Mouse (Mus musculus): ENCODE data around the gene Fhl2. TPM values are rescaled to one million over a fixed set of nuclear protein-coding genes. Genes with fewer than 3 reads are reported as not detected.

Fhl2 gene
- polyA plus RNA-seq, 1 experiment from 2014 or later: 12.3 TPM

GRCm38 (mm10) chr1:43124726-43125125 is 72.1 kb downstream of the Fhl2 start:
- 75% methylated on average over 4 of the region's 4 CpGs for WGBS
- ATAC-seq (ENCODE audit: insufficient read depth, low FRiP score, low TSS enrichment): no peak

DNA sequence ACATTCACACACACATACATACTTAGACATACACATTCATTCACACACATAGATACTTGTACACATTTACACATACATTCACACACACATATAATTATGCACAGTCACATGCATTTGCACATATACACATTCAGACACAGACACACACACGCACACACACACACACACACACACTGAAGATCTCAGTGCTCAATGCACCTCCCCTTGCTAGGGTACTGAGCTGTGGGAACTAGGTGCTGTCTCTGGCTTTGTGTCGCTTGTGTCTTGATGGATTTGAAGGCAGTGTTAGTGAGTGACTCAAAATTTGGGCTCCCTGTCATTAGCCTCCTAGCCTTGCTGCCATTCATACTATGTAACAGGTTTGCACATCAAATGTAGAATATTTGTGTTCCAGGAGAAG is 74.2 kb downstream of the Fhl2 start:
- no peak overlapping the region for H3K4me2 ChIP-seq (ENCODE audit: low read depth)
- H3K4me3 ChIP-seq (ENCODE audit: low read depth, low read length): no peak overlapping the region
- H3K27me3 ChIP-seq (ENCODE audit: control insufficient read depth, insufficient read depth, low read length): no peaks in the 10 kb centered on the region
- H3K9me3 ChIP-seq (ENCODE audit: control insufficient read depth, low read length): no peaks in the 10 kb centered on the region
- H3K4me1 ChIP-seq (ENCODE audit: control insufficient read depth, insufficient read depth, low read length): no peaks in the 10 kb centered on the region
- ATAC-seq (ENCODE audit: insufficient read depth, low FRiP score, low TSS enrichment) (no peak), DNase-seq (ENCODE audit: low spot score) (no peak)
- H3K9ac ChIP-seq (ENCODE audit: low read length): no peak overlapping the region
- WGBS: 91% methylated on average over 2 of the region's 2 CpGs
- no peak overlapping the region for H3K27ac ChIP-seq (ENCODE audit: low read depth, low read length)
- H3K36me3 ChIP-seq (ENCODE audit: control insufficient read depth, insufficient read depth, low read length): peaks cover 8% of the 10 kb centered on the region; the same call in 1 of the 2 replicates

More at GRCm38 (mm10) chr1:43124726-43125125, 72.1 kb downstream of the Fhl2 start:
- Histone ChIP-seq H3K9me3 (ENCODE audit: control insufficient read depth, low read length) (no peaks in the 10 kb centered on the region), H3K27ac (ENCODE audit: low read depth, low read length) (no peak overlapping the region), H3K36me3 (ENCODE audit: control insufficient read depth, insufficient read depth, low read length) (no peaks in the 10 kb centered on the region), H3K4me2 (ENCODE audit: low read depth) (no peak overlapping the region), H3K27me3 (ENCODE audit: control insufficient read depth, insufficient read depth, low read length) (no peaks in the 10 kb centered on the region), H3K4me1 (ENCODE audit: control insufficient read depth, insufficient read depth, low read length) (no peaks in the 10 kb centered on the region), H3K9ac (ENCODE audit: low read length) (no peak overlapping the region), H3K4me3 (ENCODE audit: low read depth, low read length) (no peak overlapping the region)
- DNase-seq (ENCODE audit: low spot score): no peak

DNA sequence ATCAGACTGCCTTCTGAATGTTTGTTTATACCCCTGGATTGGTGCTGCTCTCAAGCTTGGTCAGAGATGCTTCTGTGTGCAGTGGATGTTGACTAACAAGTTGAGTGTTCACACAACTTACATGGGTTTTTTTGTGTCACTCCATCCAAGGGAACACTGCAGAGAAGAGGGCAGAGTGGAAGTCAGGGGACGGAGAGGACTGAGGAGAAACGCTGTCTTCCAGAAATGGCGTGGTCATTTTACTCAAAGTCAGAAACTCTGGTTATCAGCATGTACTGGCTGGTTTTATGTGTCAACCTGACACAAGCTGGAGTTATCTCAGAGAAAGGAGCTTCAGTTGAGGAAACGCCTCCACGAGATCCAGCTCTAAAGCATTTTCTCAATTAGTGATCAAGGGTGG is 75.8 kb downstream of the Fhl2 start:
- H3K27ac ChIP-seq (ENCODE audit: low read depth, low read length): no peak overlapping the region
- H3K9me3 ChIP-seq (ENCODE audit: control insufficient read depth, low read length): no peaks in the 10 kb centered on the region
- no peak overlapping the region for H3K9ac ChIP-seq (ENCODE audit: low read length)
- H3K27me3 ChIP-seq (ENCODE audit: control insufficient read depth, insufficient read depth, low read length): no peaks in the 10 kb centered on the region
- H3K36me3 ChIP-seq (ENCODE audit: control insufficient read depth, insufficient read depth, low read length): peaks cover 10% of the 10 kb centered on the region
- DNase-seq (ENCODE audit: low spot score) (no peak), ATAC-seq (ENCODE audit: insufficient read depth, low FRiP score, low TSS enrichment) (no peak)
- no peak overlapping the region for H3K4me3 ChIP-seq (ENCODE audit: low read depth, low read length)
- WGBS: 91% methylated on average over 5 of the region's 5 CpGs
- H3K4me1 ChIP-seq (ENCODE audit: control insufficient read depth, insufficient read depth, low read length): no peaks in the 10 kb centered on the region
- no peak overlapping the region for H3K4me2 ChIP-seq (ENCODE audit: low read depth)

- no peak overlapping the region for H3K4me2 ChIP-seq (ENCODE audit: low read depth)
- no peaks in the 10 kb centered on the region for H3K9me3 ChIP-seq (ENCODE audit: control insufficient read depth, low read length)
- WGBS: 97% methylated on average over 8 of the region's 8 CpGs
- no peaks in the 10 kb centered on the region for H3K27me3 ChIP-seq (ENCODE audit: control insufficient read depth, insufficient read depth, low read length)
- H3K4me1 ChIP-seq (ENCODE audit: control insufficient read depth, insufficient read depth, low read length): no peaks in the 10 kb centered on the region
- no peak overlapping the region for H3K27ac ChIP-seq (ENCODE audit: low read depth, low read length)
- H3K9ac ChIP-seq (ENCODE audit: low read length): no peak overlapping the region
- H3K36me3 ChIP-seq (ENCODE audit: control insufficient read depth, insufficient read depth, low read length): peaks cover 12% of the 10 kb centered on the region
- DNase-seq (ENCODE audit: low spot score) (no peak), ATAC-seq (ENCODE audit: insufficient read depth, low FRiP score, low TSS enrichment) (no peak)
- no peak overlapping the region for H3K4me3 ChIP-seq (ENCODE audit: low read depth, low read length)
These were observed 79.3 kb downstream of the Fhl2 start for GRCm38 (mm10) chr1:43117435-43117834.

GRCm38 (mm10) chr1:43112882-43113281 is 83.9 kb downstream of the Fhl2 start:
- Histone ChIP-seq H3K4me1 (ENCODE audit: control insufficient read depth, insufficient read depth, low read length) (no peaks in the 10 kb centered on the region), H3K9ac (ENCODE audit: low read length) (no peak overlapping the region), H3K4me2 (ENCODE audit: low read depth) (no peak overlapping the region), H3K27ac (ENCODE audit: low read depth, low read length) (no peak overlapping the region), H3K9me3 (ENCODE audit: control insufficient read depth, low read length) (no peaks in the 10 kb centered on the region), H3K27me3 (ENCODE audit: control insufficient read depth, insufficient read depth, low read length) (no peaks in the 10 kb centered on the region), H3K36me3 (ENCODE audit: control insufficient read depth, insufficient read depth, low read length) (peaks cover 10% of the 10 kb centered on the region), H3K4me3 (ENCODE audit: low read depth, low read length) (no peak overlapping the region)
- DNase-seq (ENCODE audit: low spot score) (peak; percentile 49), ATAC-seq (ENCODE audit: insufficient read depth, low FRiP score, low TSS enrichment) (no peak)
- WGBS: 90% methylated on average over 2 of the region's 2 CpGs

DNA sequence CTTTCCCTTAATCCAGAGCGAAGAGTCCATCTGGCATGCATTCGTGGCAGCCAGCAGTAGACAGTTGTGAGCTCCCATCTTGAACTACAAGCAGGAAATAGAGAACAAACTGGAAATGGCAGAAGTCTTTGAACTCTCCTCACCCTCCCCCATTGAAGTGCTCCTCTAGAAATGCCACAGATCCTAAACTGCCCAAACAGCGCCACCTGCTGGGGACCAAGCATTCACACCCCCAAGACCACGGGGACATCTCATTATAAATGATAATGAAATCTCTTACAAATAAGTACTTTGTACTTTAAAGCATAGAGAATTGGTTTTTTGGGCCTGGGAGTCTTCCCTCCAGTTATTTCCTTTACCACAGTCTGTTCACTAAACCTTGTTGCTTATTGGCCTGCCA is 86.2 kb downstream of the Fhl2 start:
- Histone ChIP-seq H3K27me3 (ENCODE audit: control insufficient read depth, insufficient read depth, low read length) (no peaks in the 10 kb centered on the region), H3K9me3 (ENCODE audit: control insufficient read depth, low read length) (no peaks in the 10 kb centered on the region), H3K27ac (ENCODE audit: low read depth, low read length) (no peak overlapping the region), H3K36me3 (ENCODE audit: control insufficient read depth, insufficient read depth, low read length) (peaks cover 6% of the 10 kb centered on the region), H3K4me1 (ENCODE audit: control insufficient read depth, insufficient read depth, low read length) (no peaks in the 10 kb centered on the region), H3K4me3 (ENCODE audit: low read depth, low read length) (no peak overlapping the region), H3K9ac (ENCODE audit: low read length) (no peak overlapping the region), H3K4me2 (ENCODE audit: low read depth) (no peak overlapping the region)
- DNase-seq (ENCODE audit: low spot score) (peak; percentile 56), ATAC-seq (ENCODE audit: insufficient read depth, low FRiP score, low TSS enrichment) (no peak)
- 54% methylated on average over 4 of the region's 4 CpGs for WGBS

DNA sequence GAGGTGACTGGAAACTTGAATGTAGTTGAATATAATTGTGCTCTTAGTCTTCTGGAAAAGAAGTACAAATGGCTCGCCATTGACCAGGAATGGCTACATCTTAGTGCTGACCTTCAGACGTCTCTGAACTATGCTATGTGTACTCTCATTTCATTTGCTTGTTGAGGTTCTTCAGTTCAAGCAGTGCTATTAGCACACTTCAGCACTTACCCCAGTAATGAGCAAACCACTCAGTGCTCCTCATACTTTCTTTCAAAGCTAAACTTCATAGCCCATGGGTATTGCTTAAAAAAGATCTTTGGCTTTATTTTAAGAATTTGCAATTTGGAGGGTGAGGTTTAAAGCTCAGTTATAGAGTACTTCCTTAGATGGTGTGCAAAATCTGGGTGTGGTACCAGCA is 88.1 kb downstream of the Fhl2 start:
- DNase-seq (ENCODE audit: low spot score) (no peak), ATAC-seq (ENCODE audit: insufficient read depth, low FRiP score, low TSS enrichment) (no peak)
- H3K27me3 ChIP-seq (ENCODE audit: control insufficient read depth, insufficient read depth, low read length): no peaks in the 10 kb centered on the region
- no peak overlapping the region for H3K27ac ChIP-seq (ENCODE audit: low read depth, low read length)
- H3K9ac ChIP-seq (ENCODE audit: low read length): no peak overlapping the region
- no peak overlapping the region for H3K4me2 ChIP-seq (ENCODE audit: low read depth)
- WGBS: 88% methylated on average over 2 of the region's 2 CpGs
- H3K9me3 ChIP-seq (ENCODE audit: control insufficient read depth, low read length): no peaks in the 10 kb centered on the region
- no peak overlapping the region for H3K4me3 ChIP-seq (ENCODE audit: low read depth, low read length)
- H3K36me3 ChIP-seq (ENCODE audit: control insufficient read depth, insufficient read depth, low read length): peaks cover 5% of the 10 kb centered on the region
- no peaks in the 10 kb centered on the region for H3K4me1 ChIP-seq (ENCODE audit: control insufficient read depth, insufficient read depth, low read length)

DNA sequence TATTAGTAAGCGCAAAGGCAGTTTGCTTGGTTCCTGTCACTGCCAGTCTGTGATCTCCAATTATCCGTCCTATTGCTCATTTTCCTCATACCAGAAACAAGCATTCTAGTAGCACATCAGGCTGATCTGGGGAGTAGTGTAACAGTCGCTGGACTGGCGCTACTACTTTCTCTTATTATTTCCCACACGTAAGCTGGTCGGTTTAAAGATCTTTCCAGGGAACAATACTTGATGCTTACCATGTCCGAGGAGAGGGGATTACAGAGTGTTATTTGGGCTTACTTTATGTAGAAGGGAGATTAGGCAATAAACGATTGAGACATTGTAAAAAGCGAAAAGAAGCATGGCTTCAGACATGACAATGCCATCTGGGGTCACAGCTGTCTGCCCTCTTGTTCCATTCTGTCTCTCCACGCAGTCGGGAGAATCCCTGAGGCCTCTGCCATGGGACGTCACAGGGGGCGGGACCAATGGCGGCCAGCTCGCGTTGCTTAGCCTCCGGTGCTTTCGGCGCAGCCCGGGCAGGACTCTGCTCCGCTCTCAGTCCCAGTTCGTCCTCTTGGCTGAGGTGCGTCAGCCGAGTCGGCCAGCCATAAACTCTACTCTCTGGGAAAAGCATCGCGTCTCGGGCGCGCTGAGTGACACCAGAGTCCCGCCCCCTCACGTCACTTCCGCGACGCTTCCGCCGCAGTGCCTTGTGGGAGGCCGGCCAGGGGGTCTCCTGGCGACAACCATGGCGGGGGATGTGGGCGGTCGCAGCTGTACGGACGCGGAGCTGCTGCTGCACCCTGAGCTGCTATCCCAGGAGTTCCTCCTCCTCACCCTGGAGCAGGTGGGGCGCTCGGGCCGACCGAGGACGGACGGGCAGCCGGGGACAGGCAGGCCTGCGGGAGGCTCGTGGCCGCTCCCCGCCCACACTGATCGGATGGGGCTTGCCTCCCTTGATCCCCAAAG is 98.5 kb downstream of the Fhl2 start, which contains the start of the genes Tgfbrap1 and AI597479:
Gene Tgfbrap1 (minus strand): TSS at position 607 of the 954 bp plus-strand sequence.
Gene AI597479 (plus strand): TSS at position 680 of the 954 bp plus-strand sequence.
- Histone ChIP-seq H3K9me3 (ENCODE audit: control insufficient read depth, low read length) (no peaks in the 10 kb centered on the region), H3K9ac (ENCODE audit: low read length) (peak within 1 kb of the TSS; percentile 95), H3K36me3 (ENCODE audit: control insufficient read depth, insufficient read depth, low read length) (no peaks in the 10 kb centered on the region), H3K4me2 (ENCODE audit: low read depth) (peak within 1 kb of the TSS; percentile 85), H3K4me1 (ENCODE audit: control insufficient read depth, insufficient read depth, low read length) (peaks cover 3% of the 10 kb centered on the region; the same call in 1 of the 2 replicates), H3K27ac (ENCODE audit: low read depth, low read length) (peak within 1 kb of the TSS; percentile 96), H3K4me3 (ENCODE audit: low read depth, low read length) (peak within 1 kb of the TSS; percentile 94), H3K27me3 (ENCODE audit: control insufficient read depth, insufficient read depth, low read length) (no peaks in the 10 kb centered on the region)
- DNase-seq (ENCODE audit: low spot score): peak; percentile 96
- WGBS: under 1% methylated on average over 56 of the region's 57 CpGs
- ATAC-seq (ENCODE audit: insufficient read depth, low FRiP score, low TSS enrichment): peak; percentile 96

DNA sequence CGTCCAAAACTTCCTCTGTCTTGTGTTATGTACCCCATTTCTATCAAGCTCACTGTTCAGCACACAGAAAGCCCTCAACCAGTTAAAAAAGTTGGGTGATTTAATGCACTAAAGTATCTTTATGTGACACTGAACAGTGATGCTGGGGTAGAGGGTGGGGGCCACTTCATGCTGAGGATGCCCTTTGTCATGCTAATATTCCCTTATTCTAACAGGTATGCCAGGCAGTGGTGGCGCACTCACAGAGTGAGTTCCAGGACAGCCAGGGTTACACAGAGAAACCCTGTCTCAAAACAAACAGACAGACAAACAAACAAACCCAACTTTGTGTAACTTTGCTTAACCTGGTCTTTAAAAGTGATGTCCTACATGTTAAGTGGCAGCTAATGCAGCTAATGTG is 102.6 kb downstream of the Fhl2 start:
- no peak for DNase-seq (ENCODE audit: low spot score)
- no peaks in the 10 kb centered on the region for H3K36me3 ChIP-seq (ENCODE audit: control insufficient read depth, insufficient read depth, low read length)

More for the DNA sequence above, 102.6 kb downstream of the Fhl2 start:
- H3K27ac ChIP-seq (ENCODE audit: low read depth, low read length): no peak overlapping the region
- no peak overlapping the region for H3K9ac ChIP-seq (ENCODE audit: low read length)
- H3K4me3 ChIP-seq (ENCODE audit: low read depth, low read length): no peak overlapping the region
- no peaks in the 10 kb centered on the region for H3K27me3 ChIP-seq (ENCODE audit: control insufficient read depth, insufficient read depth, low read length)
- ATAC-seq (ENCODE audit: insufficient read depth, low FRiP score, low TSS enrichment): no peak
- H3K4me1 ChIP-seq (ENCODE audit: control insufficient read depth, insufficient read depth, low read length): peaks cover 3% of the 10 kb centered on the region; the same call in 1 of the 2 replicates
- no peak overlapping the region for H3K4me2 ChIP-seq (ENCODE audit: low read depth)
- H3K9me3 ChIP-seq (ENCODE audit: control insufficient read depth, low read length): no peaks in the 10 kb centered on the region
- WGBS: 93% methylated on average over 2 of the region's 2 CpGs

Data from neural tube, embryonic 11.5 days (tissue).